Mouse (Mus musculus) neural tube, embryonic 12.5 days (tissue): ENCODE data around the gene Zranb1. TPM values are rescaled to one million over a fixed set of nuclear protein-coding genes. Genes with fewer than 3 reads are reported as not detected.

Experiments used
- ATAC-seq: fragments of 200-750 bp; cut with Nextera tagmentation; 2 replicates; pipeline ENCODE4 v1.8.0; 2017; ENCODE audit warnings: low read depth, mild to moderate bottlenecking, moderate TSS enrichment, moderate library complexity; ENCODE audit not compliant: low FRiP score
- H3K27ac ChIP-seq: fragments of 300-500 bp; sonication (generic); 2 replicates; pipeline ENCODE4 v1.5.1; 2016
- H3K27me3 ChIP-seq: fragments of 300-500 bp; sonication (generic); replicated peaks from 2 replicates; pipeline ENCODE4 v1.6.1; 2016; ENCODE audit warnings: mild to moderate bottlenecking
- H3K36me3 ChIP-seq: fragments of 300-500 bp; sonication (generic); 2 replicates; pipeline ENCODE4 v1.6.1; 2016; ENCODE audit warnings: mild to moderate bottlenecking
- H3K4me1 ChIP-seq: fragments of 300-500 bp; sonication (generic); 2 replicates; pipeline ENCODE4 v1.6.1; 2016
- H3K4me2 ChIP-seq: fragments of 300-500 bp; sonication (generic); replicated peaks from 2 replicates; pipeline ENCODE4 v1.6.1; 2016; ENCODE audit warnings: mild to moderate bottlenecking
- H3K4me3 ChIP-seq: fragments of 300-500 bp; sonication (generic); 2 replicates; pipeline ENCODE4 v1.5.1; 2016
- H3K9ac ChIP-seq: fragments of 300-500 bp; sonication (generic); 2 replicates; pipeline ENCODE4 v1.6.1; 2016; ENCODE audit warnings: mild to moderate bottlenecking
- H3K9me3 ChIP-seq: fragments of 300-500 bp; sonication (generic); 2 replicates; pipeline ENCODE4 v1.6.1; 2016; ENCODE audit warnings: mild to moderate bottlenecking
- WGBS: fragments of 180-500 bp; shearing (Covaris S2); methylation state at CpG from one replicate; pipeline ENCODE4 v1.1.7; 2016; 5-methylcytosine and 5-hydroxymethylcytosine counted together
- polyA plus RNA-seq: library from polyadenylated mRNA; unstranded; fragments of >200 nt; fragmentation: Nextera tagmentation; extraction: Ambion mirVana; gene quantifications from 2 replicates; pipeline ENCODE4 v1.2.1, GENCODE M21; 2016

The Zranb1 gene
- polyA plus RNA-seq, 1 experiment from 2014 or later: 19.7 TPM

- H3K4me3 ChIP-seq: no peak overlapping the region
- H3K27me3 ChIP-seq: no peaks in the 10 kb centered on the region
- H3K4me1 ChIP-seq: no peaks in the 10 kb centered on the region
- ATAC-seq: no peak
- H3K36me3 ChIP-seq: no peaks in the 10 kb centered on the region
- no peak overlapping the region for H3K4me2 ChIP-seq
- no peak overlapping the region for H3K27ac ChIP-seq
- no peak overlapping the region for H3K9ac ChIP-seq
- WGBS: 80% methylated on average over 7 of the region's 7 CpGs
- H3K9me3 ChIP-seq: no peaks in the 10 kb centered on the region
These were observed 35.9 kb upstream of the Zranb1 start for GRCm38 (mm10) chr7:132894841-132895555.

GRCm38 (mm10) chr7:132896206-132896815, 34.6 kb upstream of the Zranb1 start:
- H3K27me3 ChIP-seq: no peaks in the 10 kb centered on the region
- no peak overlapping the region for H3K4me3 ChIP-seq
- H3K36me3 ChIP-seq: no peaks in the 10 kb centered on the region
- no peak overlapping the region for H3K9ac ChIP-seq
- no peak overlapping the region for H3K4me2 ChIP-seq
- whole genome bisulfite sequencing: 92% methylated on average over 9 of the region's 9 CpGs
- H3K27ac ChIP-seq: no peak overlapping the region
- H3K4me1 ChIP-seq: no peaks in the 10 kb centered on the region
- no peak for ATAC-seq
- H3K9me3 ChIP-seq: no peaks in the 10 kb centered on the region

- H3K9ac ChIP-seq: no peak overlapping the region
- H3K4me1 ChIP-seq: no peaks in the 10 kb centered on the region
- H3K4me2 ChIP-seq: no peak overlapping the region
- H3K36me3 ChIP-seq: no peaks in the 10 kb centered on the region
- H3K27ac ChIP-seq: no peak overlapping the region
- WGBS: 84% methylated on average over 10 of the region's 10 CpGs
- no peak overlapping the region for H3K4me3 ChIP-seq
- H3K27me3 ChIP-seq: no peaks in the 10 kb centered on the region
- ATAC-seq: no peak
- no peaks in the 10 kb centered on the region for H3K9me3 ChIP-seq
These were observed 33.7 kb upstream of the Zranb1 start for GRCm38 (mm10) chr7:132897258-132897657.

GRCm38 (mm10) chr7:132898234-132898633, 32.7 kb upstream of the Zranb1 start:
- ATAC-seq: no peak
- Histone ChIP-seq H3K9me3 (no peaks in the 10 kb centered on the region), H3K27me3 (no peaks in the 10 kb centered on the region), H3K27ac (no peak overlapping the region), H3K4me3 (no peak overlapping the region), H3K4me2 (no peak overlapping the region), H3K9ac (no peak overlapping the region), H3K36me3 (no peaks in the 10 kb centered on the region), H3K4me1 (no peaks in the 10 kb centered on the region)
- WGBS: 93% methylated on average over 2 of the region's 2 CpGs

- WGBS: 48% methylated on average over 2 of the region's 2 CpGs
- Histone ChIP-seq H3K36me3 (no peaks in the 10 kb centered on the region), H3K4me2 (no peak overlapping the region), H3K4me1 (no peaks in the 10 kb centered on the region), H3K9ac (no peak overlapping the region), H3K4me3 (no peak overlapping the region), H3K9me3 (no peaks in the 10 kb centered on the region), H3K27ac (no peak overlapping the region), H3K27me3 (no peaks in the 10 kb centered on the region)
- ATAC-seq: no peak
These were observed 30.0 kb upstream of the Zranb1 start for GRCm38 (mm10) chr7:132900826-132901531.

GRCm38 (mm10) chr7:132903796-132904195, 27.1 kb upstream of the Zranb1 start:
- Histone ChIP-seq H3K4me3 (no peak overlapping the region), H3K9me3 (peaks cover 8% of the 10 kb centered on the region), H3K27ac (no peak overlapping the region), H3K4me2 (no peak overlapping the region), H3K9ac (no peak overlapping the region), H3K27me3 (no peaks in the 10 kb centered on the region), H3K4me1 (no peaks in the 10 kb centered on the region), H3K36me3 (no peaks in the 10 kb centered on the region)
- 87% methylated on average over 3 of the region's 3 CpGs for WGBS
- ATAC-seq: no peak

GRCm38 (mm10) chr7:132921971-132922370, 9.0 kb upstream of the Zranb1 start:
- no peak overlapping the region for H3K27ac ChIP-seq
- 63% methylated on average over 3 of the region's 3 CpGs for WGBS
- H3K27me3 ChIP-seq: no peaks in the 10 kb centered on the region
- no peaks in the 10 kb centered on the region for H3K9me3 ChIP-seq
- no peak overlapping the region for H3K9ac ChIP-seq
- no peaks in the 10 kb centered on the region for H3K36me3 ChIP-seq
- H3K4me3 ChIP-seq: no peak overlapping the region
- H3K4me2 ChIP-seq: no peak overlapping the region
- H3K4me1 ChIP-seq: no peaks in the 10 kb centered on the region
- no peak for ATAC-seq

- Histone ChIP-seq H3K9ac (no peak overlapping the region), H3K27me3 (no peaks in the 10 kb centered on the region), H3K9me3 (no peaks in the 10 kb centered on the region), H3K36me3 (no peaks in the 10 kb centered on the region), H3K4me2 (no peak overlapping the region), H3K4me1 (no peaks in the 10 kb centered on the region; the same call in 1 of the 2 replicates), H3K4me3 (no peak overlapping the region), H3K27ac (no peak overlapping the region)
- no peak for ATAC-seq
- 77% methylated on average over 2 of the region's 2 CpGs for WGBS
These were observed 5.7 kb upstream of the Zranb1 start for GRCm38 (mm10) chr7:132925227-132925626.

GRCm38 (mm10) chr7:132927201-132927600, 3.7 kb upstream of the Zranb1 start:
- Histone ChIP-seq H3K9ac (no peak overlapping the region), H3K4me2 (no peak overlapping the region), H3K4me1 (peaks cover 2% of the 10 kb centered on the region), H3K9me3 (no peaks in the 10 kb centered on the region), H3K4me3 (no peak overlapping the region), H3K27me3 (no peaks in the 10 kb centered on the region), H3K27ac (no peak overlapping the region), H3K36me3 (no peaks in the 10 kb centered on the region)
- WGBS: 59% methylated on average over 3 of the region's 3 CpGs
- ATAC-seq: no peak

- peak overlapping the region; percentile 82 for H3K4me2 ChIP-seq
- H3K27ac ChIP-seq: no peak overlapping the region
- peak overlapping the region; percentile 96 for H3K4me3 ChIP-seq
- no peaks in the 10 kb centered on the region for H3K27me3 ChIP-seq
- peaks cover 10% of the 10 kb centered on the region for H3K4me1 ChIP-seq
- H3K36me3 ChIP-seq: no peaks in the 10 kb centered on the region
- H3K9ac ChIP-seq: peak overlapping the region; percentile 97; the same call in 1 of the 2 replicates
- 93% methylated on average over 5 of the region's 5 CpGs for WGBS
- no peaks in the 10 kb centered on the region for H3K9me3 ChIP-seq
- ATAC-seq: no peak
These were observed 887 bp upstream of the Zranb1 start for GRCm38 (mm10) chr7:132930055-132930454.

- no peak for ATAC-seq
- no peaks in the 10 kb centered on the region for H3K36me3 ChIP-seq
- peak overlapping the region; percentile 82 for H3K4me2 ChIP-seq
- peaks cover 10% of the 10 kb centered on the region for H3K4me1 ChIP-seq
- peak overlapping the region; percentile 97 for H3K27ac ChIP-seq
- no peaks in the 10 kb centered on the region for H3K9me3 ChIP-seq
- H3K9ac ChIP-seq: peak overlapping the region; percentile 97
- H3K27me3 ChIP-seq: no peaks in the 10 kb centered on the region
- WGBS: under 1% methylated on average over 55 of the region's 55 CpGs
- H3K4me3 ChIP-seq: peak overlapping the region; percentile 96
These were observed 814 bp downstream of the Zranb1 start for GRCm38 (mm10) chr7:132931560-132932351.

GRCm38 (mm10) chr7:132933331-132933730, 2.4 kb downstream of the Zranb1 start:
- 91% methylated on average over 1 of the region's 1 CpGs for WGBS
- Histone ChIP-seq H3K4me2 (no peak overlapping the region), H3K27me3 (no peaks in the 10 kb centered on the region), H3K9me3 (no peaks in the 10 kb centered on the region), H3K4me3 (no peak overlapping the region), H3K9ac (no peak overlapping the region), H3K4me1 (peaks cover 10% of the 10 kb centered on the region), H3K36me3 (no peaks in the 10 kb centered on the region), H3K27ac (no peak overlapping the region)
- ATAC-seq: no peak
